Mouse (Mus musculus) hindbrain, postnatal 0 days (tissue): ENCODE data around the gene Tceal8. TPM values are rescaled to one million over a fixed set of nuclear protein-coding genes. Genes with fewer than 3 reads are reported as not detected.
"Not testable (repeated sequence)": the region's sequence is repeated elsewhere in the genome, so short reads cannot be mapped to it uniquely, and the experiment has no call there.

Source experiments
- ATAC-seq: fragments of 200-750 bp; cut with Nextera tagmentation; 2 replicates; pipeline ENCODE4 v1.8.0; 2017; ENCODE audit warnings: mild to moderate bottlenecking, moderate TSS enrichment, moderate library complexity
- DNase-seq: peaks from one replicate; pipeline ENCODE4 v3.0.0-alpha.2; 2015; ENCODE audit warnings: low spot score
- H3K27ac ChIP-seq: fragments of 300-500 bp; sonication (generic); 2 replicates; pipeline ENCODE4 v1.5.1; 2014; ENCODE audit warnings: mild to moderate bottlenecking
- H3K27me3 ChIP-seq: fragments of 300-500 bp; sonication (generic); 2 replicates; pipeline ENCODE4 v1.6.1; 2014; ENCODE audit warnings: low read length, mixed read lengths; ENCODE audit not compliant: insufficient read depth
- H3K36me3 ChIP-seq: fragments of 300-500 bp; sonication (generic); 2 replicates; pipeline ENCODE4 v1.6.1; 2014; ENCODE audit warnings: low read length, mixed read lengths; ENCODE audit not compliant: insufficient read depth
- H3K4me1 ChIP-seq: fragments of 300-500 bp; sonication (generic); 2 replicates; pipeline ENCODE4 v1.6.1; 2014; ENCODE audit warnings: antibody characterized with exemption, low read length, mixed read lengths; ENCODE audit not compliant: insufficient read depth
- H3K4me2 ChIP-seq: fragments of 300-500 bp; sonication (generic); 2 replicates; pipeline ENCODE4 v1.6.1; 2014; ENCODE audit warnings: low read depth, mild to moderate bottlenecking, low read length, moderate library complexity, mixed read lengths
- H3K4me3 ChIP-seq: fragments of 300-500 bp; sonication (generic); 2 replicates; pipeline ENCODE4 v1.5.1; 2014; ENCODE audit warnings: low read length
- H3K9ac ChIP-seq: fragments of 300-500 bp; sonication (generic); replicated peaks from 2 replicates; pipeline ENCODE4 v1.6.1; 2014; ENCODE audit warnings: mild to moderate bottlenecking, low read length, moderate library complexity, mixed read lengths
- H3K9me3 ChIP-seq: fragments of 300-500 bp; sonication (generic); 2 replicates; pipeline ENCODE4 v1.6.1; 2016; ENCODE audit warnings: low read length, mixed read lengths
- CTCF ChIP-seq: IDR thresholded peaks from 2 replicates; pipeline ENCODE4 v1.5.1; 2016; ENCODE audit warnings: antibody characterized with exemption, control low read depth, low read depth
- WGBS: fragments of 180-500 bp; shearing (Covaris S2); extraction: QIAGEN DNeasy Blood & Tissue Kit; methylation state at CpG from one replicate; pipeline ENCODE4 v1.1.7; 2014; 5-methylcytosine and 5-hydroxymethylcytosine counted together
- polyA plus RNA-seq: library from polyadenylated mRNA; unstranded; fragments of >200 nt; fragmentation: Nextera tagmentation; extraction: Ambion mirVana; gene quantifications from 2 replicates; pipeline ENCODE4 v1.2.1, GENCODE M21; 2015
- total RNA-seq: library from RNA; depleted of rRNA; stranded (reverse); fragments of >200 nt; gene quantifications from 2 replicates; pipeline ENCODE4 v1.2.3, GENCODE M21; 2014; rRNA removed

Gene Tceal8
- total RNA-seq (72.2 and 82.6 TPM in 2 replicates), polyA plus RNA-seq (138 and 146 TPM in 2 replicates)

GRCm38 (mm10) chrX:136172118-136172551 lies at the start of gene Tceal8:
Gene Tceal8 (minus strand): TSS chrX:136172342.
- Histone ChIP-seq H3K27ac (peak within 1 kb of the TSS; percentile 81), H3K36me3 (no peaks in the 10 kb centered on the region), H3K27me3 (no peaks in the 10 kb centered on the region), H3K4me1 (no peaks in the 10 kb centered on the region), H3K4me2 (peak within 1 kb of the TSS; percentile 60), H3K9me3 (no peaks in the 10 kb centered on the region), H3K9ac (peak within 1 kb of the TSS; percentile 56), H3K4me3 (peak within 1 kb of the TSS; percentile 48)
- peak; percentile 93 for DNase-seq
- ATAC-seq: peak; percentile 98
- 28% methylated on average over 10 of the region's 10 CpGs for WGBS
- TF ChIP-seq CTCF: 0 out of 2 replicates have a peak, but pooled peaks have one; percentile 7

- Histone ChIP-seq H3K4me2 (no peak overlapping the region), H3K4me3 (no peak overlapping the region), H3K4me1 (no peaks in the 10 kb centered on the region), H3K27ac (no peak overlapping the region), H3K9ac (no peak overlapping the region), H3K9me3 (no peaks in the 10 kb centered on the region), H3K27me3 (no peaks in the 10 kb centered on the region), H3K36me3 (no peaks in the 10 kb centered on the region)
- no peak for TF ChIP-seq CTCF
- WGBS: 46% methylated on average over 1 of the region's 1 CpGs
- DNase-seq: no peak
- no peak for ATAC-seq
Measured at GRCm38 (mm10) chrX:136216303-136216702, 44.2 kb upstream of the Tceal8 start.

GRCm38 (mm10) chrX:136214729-136215677 lies 42.9 kb upstream of the Tceal8 start, which contains the start of the genes Tceal7 and Bex1:
Gene Tceal7 (plus strand): TSS chrX:136214779.
Gene Bex1 (minus strand): TSS chrX:136215513.
- peak; percentile 92 for ATAC-seq
- Histone ChIP-seq H3K4me2 (peak within 1 kb of the TSS; percentile 43), H3K4me3 (peak within 1 kb of the TSS; percentile 36), H3K9ac (0 out of 2 replicates have a peak within 1 kb of the TSS, but pooled peaks have one; percentile 28)
- H3K9me3 ChIP-seq, H3K27me3 ChIP-seq, H3K4me1 ChIP-seq, H3K36me3 ChIP-seq, H3K27ac ChIP-seq, DNase-seq: not testable (repeated sequence)
- 42% methylated on average over 11 of the region's 67 CpGs for WGBS

- H3K4me3 ChIP-seq: no peak overlapping the region
- WGBS: 74% methylated on average over 2 of the region's 2 CpGs
- no peak overlapping the region for H3K27ac ChIP-seq
- ATAC-seq: no peak
- no peaks in the 10 kb centered on the region for H3K9me3 ChIP-seq
- H3K4me1 ChIP-seq: no peaks in the 10 kb centered on the region
- no peak for DNase-seq
- no peaks in the 10 kb centered on the region for H3K27me3 ChIP-seq
- no peaks in the 10 kb centered on the region for H3K36me3 ChIP-seq
- no peak overlapping the region for H3K4me2 ChIP-seq
- TF ChIP-seq CTCF: no peak
- H3K9ac ChIP-seq: no peak overlapping the region
Measured at GRCm38 (mm10) chrX:136213396-136213795, 41.3 kb upstream of the Tceal8 start.

- Histone ChIP-seq H3K9me3 (no peaks in the 10 kb centered on the region), H3K4me2 (no peak overlapping the region), H3K4me1 (no peaks in the 10 kb centered on the region), H3K27me3 (no peaks in the 10 kb centered on the region), H3K9ac (no peak overlapping the region), H3K36me3 (no peaks in the 10 kb centered on the region), H3K4me3 (no peak overlapping the region), H3K27ac (no peak overlapping the region)
- ATAC-seq (no peak), DNase-seq (no peak)
- WGBS: 78% methylated on average over 6 of the region's 6 CpGs
- TF ChIP-seq CTCF: no peak
Measured at GRCm38 (mm10) chrX:136204406-136204805, 32.3 kb upstream of the Tceal8 start.

- Histone ChIP-seq H3K4me1 (no peaks in the 10 kb centered on the region), H3K4me2 (peak within 1 kb of the TSS; percentile 53), H3K9ac (peak within 1 kb of the TSS; percentile 54), H3K27me3 (no peaks in the 10 kb centered on the region), H3K36me3 (no peaks in the 10 kb centered on the region), H3K4me3 (peak within 1 kb of the TSS; percentile 42), H3K27ac (peak within 1 kb of the TSS; percentile 74), H3K9me3 (no peaks in the 10 kb centered on the region)
- DNase-seq (peak; percentile 82), ATAC-seq (peak; percentile 94)
- TF ChIP-seq CTCF: no peak
- whole genome bisulfite sequencing: 21% methylated on average over 9 of the region's 9 CpGs
Measured at GRCm38 (mm10) chrX:136203664-136204066, 31.5 kb upstream of the Tceal8 start, which contains the start of gene Tceal5. Gene Tceal5 (minus strand): TSS chrX:136203876.
